Mouse (Mus musculus) G1E (cell line): ENCODE measurements around the gene Nsdhl. TPM values are rescaled to one million over a fixed set of nuclear protein-coding genes. Genes with fewer than 3 reads are reported as not detected.

ENCODE experiments used
- ATAC-seq: 2 replicates; pipeline ENCODE4 v1.8.0; 2016; ENCODE audit warnings: mild to moderate bottlenecking; ENCODE audit not compliant: insufficient number of reproducible peaks, poor library complexity, low FRiP score, severe bottlenecking; ENCODE audit errors: extremely low read depth
- DNase-seq: peaks from one replicate; pipeline ENCODE4 v3.0.0; 2012; ENCODE audit warnings: low spot score
- H3K27me3 ChIP-seq: 2 replicates; pipeline ENCODE4 v1.6.1; 2012; ENCODE audit warnings: mild to moderate bottlenecking, low read length, inconsistent platforms; ENCODE audit not compliant: insufficient read depth
- H3K36me3 ChIP-seq: replicated peaks from 2 replicates; pipeline ENCODE3; 2012; ENCODE audit warnings: mild to moderate bottlenecking, inconsistent platforms
- H3K4me1 ChIP-seq: 2 replicates; pipeline ENCODE4 v1.6.1; 2012; ENCODE audit warnings: low read depth, low read length, inconsistent platforms, mixed read lengths; ENCODE audit not compliant: insufficient read depth
- H3K4me3 ChIP-seq: 2 replicates; pipeline ENCODE4 v1.5.1; 2012; ENCODE audit warnings: low read depth, mild to moderate bottlenecking, inconsistent platforms, low read length, moderate library complexity, mixed read lengths
- H3K9me3 ChIP-seq: replicated peaks from 2 replicates; pipeline ENCODE4 v1.6.1; 2012; ENCODE audit warnings: inconsistent platforms
- CTCF ChIP-seq: IDR thresholded peaks from 2 replicates; pipeline ENCODE4 v1.5.1; 2012; ENCODE audit warnings: low read depth, low read length, inconsistent platforms, mixed read lengths
- GATA1 ChIP-seq: IDR thresholded peaks from 2 replicates; pipeline ENCODE4 v1.6.1; 2012; ENCODE audit warnings: borderline replicate concordance, low read length, inconsistent platforms, mixed read lengths
- GATA2 ChIP-seq: IDR thresholded peaks from 2 replicates; pipeline ENCODE4 v1.6.1; 2012; ENCODE audit warnings: low read depth, low read length, inconsistent platforms, borderline replicate concordance
- POLR2AphosphoS5 ChIP-seq: IDR thresholded peaks from 2 replicates; pipeline ENCODE4 v1.6.1; 2012; ENCODE audit warnings: low read depth, low read length, inconsistent platforms; ENCODE audit not compliant: insufficient replicate concordance
- TAL1 ChIP-seq: conservative IDR thresholded peaks from 2 replicates; pipeline ENCODE4 v1.6.1; 2012; ENCODE audit warnings: low read depth, low read length, inconsistent platforms, mixed read lengths
- polyA plus RNA-seq: library from polyadenylated mRNA; stranded (reverse); fragments of >175 nt; gene quantifications from 2 replicates; pipeline ENCODE4 v1.2.3, GENCODE M21; 2012
- total RNA-seq, 2 experiments: library from RNA; stranded (forward) in 1 of 2; stranded (reverse) in 1 of 2; fragments of 200-1000 nt in 1 of 2; fragments of >200 nt in 1 of 2; fragmentation: Nextera tagmentation in 1 of 2; gene quantifications; 2 replicates each; pipeline ENCODE4 v1.2.3; 2014 to 2017

Nsdhl gene
- total and polyA plus RNA-seq, 3 experiments = 2.0 to 50.2 (median 41.9) TPM

DNA sequence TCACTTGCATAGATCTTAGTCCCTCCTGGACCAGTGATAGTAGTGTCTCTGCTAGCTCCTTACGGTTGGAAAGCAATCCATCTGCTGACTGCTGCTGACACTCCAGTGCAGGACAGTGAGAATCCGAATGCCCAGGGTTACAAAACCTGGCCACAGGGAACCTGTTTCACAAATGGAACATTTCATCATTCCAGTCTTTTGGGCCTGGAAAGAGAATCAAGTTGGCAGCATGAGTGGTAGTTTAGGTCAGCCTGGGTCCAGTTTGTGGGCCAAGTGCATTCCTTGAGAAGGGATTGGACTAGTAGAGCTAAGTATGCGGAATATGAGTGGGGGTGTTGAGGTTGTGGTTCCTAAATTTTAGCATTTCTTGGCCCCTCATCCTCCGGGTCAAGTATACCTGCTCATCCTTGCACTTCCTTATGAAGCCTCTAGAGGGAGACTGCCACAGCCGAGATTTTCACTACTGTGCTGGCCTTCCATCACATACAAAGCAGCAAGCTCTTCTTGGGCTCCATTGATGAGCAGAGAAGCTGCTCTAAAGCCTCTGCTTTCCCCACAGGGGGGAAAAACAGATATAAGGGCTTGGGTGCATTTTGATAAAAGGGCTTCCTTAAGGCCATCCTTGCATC lies 74.0 kb downstream of the Nsdhl start:
- peaks cover 12% of the 10 kb centered on the region; the same call in 1 of the 2 replicates for H3K27me3 ChIP-seq
- H3K4me3 ChIP-seq = no peak overlapping the region
- DNase-seq (no peak), ATAC-seq (no peak)
- TF ChIP-seq POLR2AphosphoS5 (no peak), TAL1 (no peak), GATA1 (no peak)
- no peaks in the 10 kb centered on the region for H3K4me1 ChIP-seq
- no peaks in the 10 kb centered on the region for H3K9me3 ChIP-seq
- no peaks in the 10 kb centered on the region for H3K36me3 ChIP-seq

DNA sequence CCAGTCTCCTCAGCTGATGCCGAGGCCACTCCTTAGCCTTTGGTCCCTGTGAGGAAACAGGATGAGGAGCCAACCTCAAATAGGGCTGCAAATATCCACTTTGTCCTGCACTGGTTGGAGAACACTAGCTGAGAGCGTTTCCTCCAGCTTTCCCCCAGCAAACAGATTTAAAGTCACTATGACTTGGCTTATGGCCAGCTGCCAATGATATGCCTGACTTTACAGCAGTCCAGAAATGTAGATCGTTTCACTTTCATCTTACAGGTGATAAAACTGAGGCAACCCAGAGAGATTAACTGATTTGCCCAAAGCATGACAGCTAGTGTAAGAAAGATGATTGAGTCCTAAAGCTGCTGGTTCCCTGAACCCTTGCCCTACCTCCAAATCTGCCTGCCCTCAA lies 77.2 kb downstream of the Nsdhl start:
- DNase-seq (no peak), ATAC-seq (no peak)
- Histone ChIP-seq H3K4me1 (no peaks in the 10 kb centered on the region), H3K27me3 (0 out of 2 replicates have a peak, but pooled peaks cover 2% of the 10 kb centered on the region), H3K36me3 (no peaks in the 10 kb centered on the region), H3K4me3 (no peak overlapping the region), H3K9me3 (no peaks in the 10 kb centered on the region)
- TF ChIP-seq TAL1 (no peak), GATA1 (no peak), GATA2 (no peak), POLR2AphosphoS5 (no peak), CTCF (no peak)

DNA sequence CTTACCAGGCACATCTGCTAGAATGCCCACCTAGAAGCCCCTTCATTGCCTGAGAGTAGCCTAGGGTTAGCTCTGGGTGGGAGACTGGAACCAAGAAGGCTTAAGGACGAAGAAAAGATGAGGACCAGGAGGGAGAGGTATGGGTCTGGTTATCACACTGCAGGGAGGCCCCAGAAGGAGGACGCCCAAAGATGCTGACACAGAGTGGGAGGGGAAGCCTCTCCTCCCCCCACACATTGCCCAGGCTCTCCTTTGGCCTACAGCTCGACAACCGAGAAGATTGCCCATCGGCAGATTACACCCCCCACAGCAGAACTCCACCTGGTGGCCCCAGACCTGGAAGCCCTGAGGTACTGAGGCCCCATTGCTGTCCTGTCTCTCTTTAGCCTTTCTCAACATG lies 84.8 kb downstream of the Nsdhl start:
- Histone ChIP-seq H3K4me3 (no peak overlapping the region), H3K27me3 (no peaks in the 10 kb centered on the region)
- ATAC-seq = no peak

DNA sequence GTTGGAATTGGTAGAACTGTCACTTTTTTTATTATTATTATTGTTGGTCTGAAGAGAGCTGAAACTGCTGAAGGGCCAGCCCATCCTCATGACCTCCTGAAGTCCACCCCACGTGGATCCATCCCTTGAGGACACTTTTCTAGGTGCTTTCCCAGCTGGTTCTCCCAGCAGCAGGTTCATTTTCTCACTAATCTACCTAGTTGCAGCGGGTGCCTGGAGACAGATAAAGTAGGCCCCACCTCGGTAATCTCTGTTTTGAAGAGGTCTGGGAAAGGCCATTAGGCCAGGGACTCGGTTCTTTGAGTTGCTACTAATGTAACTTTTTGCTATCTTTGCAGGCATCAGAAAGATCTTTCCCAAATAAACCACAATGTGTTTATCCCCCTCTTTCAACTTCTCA lies 87.3 kb downstream of the Nsdhl start:
- no peaks in the 10 kb centered on the region for H3K36me3 ChIP-seq
- DNase-seq (no peak), ATAC-seq (no peak)
- H3K9me3 ChIP-seq = no peaks in the 10 kb centered on the region
- no peak overlapping the region for H3K4me3 ChIP-seq
- peaks cover 2% of the 10 kb centered on the region; the same call in 1 of the 2 replicates for H3K4me1 ChIP-seq
- TF ChIP-seq TAL1 = no peak
- no peak for TF ChIP-seq GATA2
- no peak for TF ChIP-seq POLR2AphosphoS5
- no peak for TF ChIP-seq GATA1
- TF ChIP-seq CTCF = no peak
- no peaks in the 10 kb centered on the region for H3K27me3 ChIP-seq

More for the DNA sequence above, 84.8 kb downstream of the Nsdhl start:
- Histone ChIP-seq H3K9me3 (no peaks in the 10 kb centered on the region), H3K36me3 (no peaks in the 10 kb centered on the region), H3K4me1 (no peaks in the 10 kb centered on the region; the same call in 1 of the 2 replicates)
- no peak for DNase-seq
- TF ChIP-seq GATA2 = no peak
- no peak for TF ChIP-seq CTCF
- no peak for TF ChIP-seq POLR2AphosphoS5
- no peak for TF ChIP-seq GATA1
- no peak for TF ChIP-seq TAL1

DNA sequence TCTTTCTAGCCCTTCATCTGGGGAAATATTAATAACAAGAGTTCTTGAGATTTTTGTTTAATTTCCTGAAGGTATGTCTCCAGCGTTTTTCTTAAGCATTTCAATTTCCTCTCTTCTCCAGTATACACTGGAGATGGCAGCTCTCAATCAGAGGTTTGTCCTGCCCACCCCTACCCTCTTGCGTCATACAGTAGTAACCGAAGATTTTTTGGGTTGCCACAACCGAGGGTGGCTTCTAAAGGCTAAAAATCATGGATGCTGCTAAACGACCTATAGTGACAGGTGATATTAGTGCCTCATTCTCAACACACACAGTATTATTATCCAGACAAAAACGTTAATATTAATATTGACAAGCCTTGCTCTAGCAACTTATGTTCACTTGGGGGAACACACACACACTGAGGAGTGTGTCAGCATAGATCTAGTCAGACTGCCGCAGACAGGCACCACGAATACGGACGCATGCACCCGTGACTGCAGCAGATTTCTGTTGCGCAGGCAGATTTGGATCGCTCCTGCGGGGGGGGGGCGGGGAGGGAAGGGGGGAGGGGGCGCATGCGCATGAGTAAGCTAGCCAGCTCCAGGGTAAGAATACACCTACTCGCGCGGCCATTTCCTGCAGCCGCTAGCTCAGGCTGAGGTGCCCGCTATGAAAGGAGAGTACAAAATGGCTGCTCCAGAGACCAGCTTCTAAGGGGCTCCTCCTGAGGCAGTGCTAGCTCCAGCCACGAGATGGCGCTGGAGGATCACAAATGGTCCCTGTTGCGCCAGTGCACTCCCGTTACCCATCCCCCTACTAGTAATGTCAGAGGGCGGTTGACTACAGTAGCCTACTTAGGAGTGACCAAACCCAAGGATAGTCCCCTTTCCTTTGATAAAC lies 89.5 kb downstream of the Nsdhl start:
- peak; percentile 72 for DNase-seq
- no peaks in the 10 kb centered on the region for H3K27me3 ChIP-seq
- ATAC-seq = peak; percentile 93

More for the DNA sequence above, 89.5 kb downstream of the Nsdhl start:
- Histone ChIP-seq H3K4me1 (peaks cover 2% of the 10 kb centered on the region; the same call in 1 of the 2 replicates), H3K9me3 (no peaks in the 10 kb centered on the region), H3K36me3 (no peaks in the 10 kb centered on the region), H3K4me3 (peak overlapping the region; percentile 65)
- no peak for TF ChIP-seq POLR2AphosphoS5
- TF ChIP-seq CTCF = peak; percentile 42; the same call in 1 of the 2 replicates

Other genes starting within 250 kb of the Nsdhl start
- not detected in 2 replicates for gene Gabrq, start 93.4 kb upstream of the Nsdhl start, total RNA-seq (2014; fragmentation: Nextera tagmentation)
- gene Gabrq, start 93.4 kb upstream of the Nsdhl start, total RNA-seq (2017) = 0.05 TPM in 1 of 2 replicates, not detected in the other
- not detected in 2 replicates for gene Gabrq, start 93.4 kb upstream of the Nsdhl start, polyA plus RNA-seq
- 18.5 and 22.1 TPM in 2 replicates for gene Cetn2, start 146 bp upstream of the Nsdhl start, total RNA-seq (2014; fragmentation: Nextera tagmentation)
- gene Cetn2, start 146 bp upstream of the Nsdhl start, total RNA-seq (2017) = 140 and 157 TPM in 2 replicates
- 3.2 and 4.6 TPM in 2 replicates for gene Cetn2, start 146 bp upstream of the Nsdhl start, polyA plus RNA-seq
- gene Zfp185, start 68.8 kb downstream of the Nsdhl start, total RNA-seq (2014; fragmentation: Nextera tagmentation) = not detected in 2 replicates
- gene Zfp185, start 68.8 kb downstream of the Nsdhl start, total RNA-seq (2017) = 0.11 TPM in 1 of 2 replicates, not detected in the other
- not detected in 2 replicates for gene Zfp185, start 68.8 kb downstream of the Nsdhl start, polyA plus RNA-seq
- gene Pnma5, start 118.5 kb downstream of the Nsdhl start, total RNA-seq (2014; fragmentation: Nextera tagmentation) = not detected in 2 replicates
- not detected in 2 replicates for gene Pnma5, start 118.5 kb downstream of the Nsdhl start, total RNA-seq (2017)
- gene Pnma5, start 118.5 kb downstream of the Nsdhl start, polyA plus RNA-seq = not detected in 2 replicates
- not detected in 2 replicates for gene Pnma3, start 146.2 kb downstream of the Nsdhl start, total RNA-seq (2014; fragmentation: Nextera tagmentation)
- 0.05 TPM in 1 of 2 replicates, not detected in the other for gene Pnma3, start 146.2 kb downstream of the Nsdhl start, total RNA-seq (2017)
- gene Pnma3, start 146.2 kb downstream of the Nsdhl start, polyA plus RNA-seq = not detected in 2 replicates
- not detected in 2 replicates for gene Xlr4a, start 163.9 kb downstream of the Nsdhl start, total RNA-seq (2014; fragmentation: Nextera tagmentation)
- gene Xlr4a, start 163.9 kb downstream of the Nsdhl start, total RNA-seq (2017) = not detected in 2 replicates
- not detected in 2 replicates for gene Xlr4a, start 163.9 kb downstream of the Nsdhl start, polyA plus RNA-seq
- not detected in 2 replicates for gene Xlr3a, start 178.5 kb downstream of the Nsdhl start, total RNA-seq (2014; fragmentation: Nextera tagmentation)
- 0.16 and 0.29 TPM in 2 replicates for gene Xlr3a, start 178.5 kb downstream of the Nsdhl start, total RNA-seq (2017)
- not detected in 2 replicates for gene Xlr3a, start 178.5 kb downstream of the Nsdhl start, polyA plus RNA-seq
- not detected in 2 replicates for gene Gm14685, start 198.5 kb downstream of the Nsdhl start, total RNA-seq (2014; fragmentation: Nextera tagmentation)
- 0.16 TPM in 1 of 2 replicates, not detected in the other for gene Gm14685, start 198.5 kb downstream of the Nsdhl start, total RNA-seq (2017)
- not detected in 2 replicates for gene Gm14685, start 198.5 kb downstream of the Nsdhl start, polyA plus RNA-seq
- not detected in 2 replicates for gene Xlr5b, start 230.2 kb downstream of the Nsdhl start, total RNA-seq (2014; fragmentation: Nextera tagmentation)
- not detected in 2 replicates for gene Xlr5b, start 230.2 kb downstream of the Nsdhl start, total RNA-seq (2017)
- gene Xlr5b, start 230.2 kb downstream of the Nsdhl start, polyA plus RNA-seq = not detected in 2 replicates
- gene DXBay18, start 230.9 kb downstream of the Nsdhl start, total RNA-seq (2014; fragmentation: Nextera tagmentation) = not detected in 2 replicates
- not detected in 2 replicates for gene DXBay18, start 230.9 kb downstream of the Nsdhl start, total RNA-seq (2017)
- gene DXBay18, start 230.9 kb downstream of the Nsdhl start, polyA plus RNA-seq = not detected in 2 replicates